Mouse (Mus musculus) heart, embryonic 13.5 days (tissue): ENCODE measurements at regions not wholly inside any gene's neighbourhood (a gene's known extent, or its start where the extent isn't known, plus 50 kb on each side); places are given as distances from the start of the nearest gene placed in this dataset.

Source experiments
- ATAC-seq: fragments of 200-750 bp; cut with Nextera tagmentation; 2 replicates; pipeline ENCODE4 v1.8.0; 2017; ENCODE audit warnings: moderate TSS enrichment; ENCODE audit not compliant: insufficient number of reproducible peaks, low FRiP score, low TSS enrichment; ENCODE audit errors: extremely low read depth
- H3K27ac ChIP-seq: fragments of 300-500 bp; sonication (generic); replicated peaks from 2 replicates; pipeline ENCODE4 v1.5.1; 2015; ENCODE audit warnings: moderate library complexity, mild to moderate bottlenecking, inconsistent platforms
- H3K27me3 ChIP-seq: fragments of 300-500 bp; sonication (generic); replicated peaks from 2 replicates; pipeline ENCODE4 v1.6.1; 2015; ENCODE audit warnings: mild to moderate bottlenecking, inconsistent platforms
- H3K36me3 ChIP-seq: fragments of 300-500 bp; sonication (generic); 2 replicates; pipeline ENCODE4 v1.6.1; 2015; ENCODE audit warnings: mild to moderate bottlenecking, inconsistent platforms
- H3K4me1 ChIP-seq: fragments of 300-500 bp; sonication (generic); 2 replicates; pipeline ENCODE4 v1.6.1; 2015; ENCODE audit warnings: inconsistent platforms
- H3K4me2 ChIP-seq: fragments of 300-500 bp; sonication (generic); 2 replicates; pipeline ENCODE4 v1.6.1; 2015; ENCODE audit warnings: inconsistent platforms, mild to moderate bottlenecking, moderate library complexity
- H3K4me3 ChIP-seq: fragments of 300-500 bp; sonication (generic); 2 replicates; pipeline ENCODE4 v1.5.1; 2015; ENCODE audit warnings: moderate library complexity, mild to moderate bottlenecking, inconsistent platforms
- H3K9ac ChIP-seq: fragments of 300-500 bp; sonication (generic); 2 replicates; pipeline ENCODE4 v1.6.1; 2015; ENCODE audit warnings: inconsistent platforms, mild to moderate bottlenecking, moderate library complexity
- H3K9me3 ChIP-seq: fragments of 300-500 bp; sonication (generic); 2 replicates; pipeline ENCODE4 v1.6.1; 2016; ENCODE audit warnings: inconsistent platforms
- WGBS: fragments of 180-500 bp; shearing (Covaris S2); methylation state at CpG from one replicate; pipeline ENCODE4 v1.1.7; 2015; ENCODE audit warnings: mixed read lengths; 5-methylcytosine and 5-hydroxymethylcytosine counted together

GRCm38 (mm10) chr19:56016548-56017346, 270.2 kb upstream of the Habp2 start:
- Histone ChIP-seq H3K4me2 (no peak overlapping the region), H3K36me3 (no peaks in the 10 kb centered on the region), H3K4me1 (peaks cover 7% of the 10 kb centered on the region; the same call in 1 of the 2 replicates), H3K27ac (no peak overlapping the region), H3K9me3 (no peaks in the 10 kb centered on the region), H3K27me3 (0 out of 2 replicates have a peak, but pooled peaks cover 19% of the 10 kb centered on the region), H3K4me3 (no peak overlapping the region), H3K9ac (no peak overlapping the region)
- ATAC-seq: no peak
- 78% methylated on average over 4 of the region's 4 CpGs for WGBS

DNA sequence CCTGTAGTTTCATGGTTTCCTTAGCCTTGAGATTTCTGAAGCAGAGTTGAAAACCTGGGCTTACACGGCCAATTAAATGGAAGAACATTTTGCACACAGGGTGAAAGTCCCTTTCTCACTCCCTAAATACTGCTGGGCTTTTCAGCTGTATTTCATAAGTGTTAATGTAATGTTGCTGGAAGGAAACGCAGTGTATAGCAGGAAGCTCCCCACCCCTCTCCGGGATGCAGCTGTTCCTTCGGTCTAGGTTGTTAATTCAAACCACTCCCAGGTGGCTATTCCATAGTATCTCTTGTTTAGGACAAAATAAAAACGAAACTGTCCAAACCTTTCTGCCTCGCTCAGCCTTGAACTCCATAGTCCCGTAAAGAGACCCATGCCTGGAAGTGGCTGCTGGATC, 269.4 kb upstream of the Habp2 start:
- Histone ChIP-seq H3K4me1 (peaks cover 13% of the 10 kb centered on the region; the same call in 1 of the 2 replicates), H3K36me3 (no peaks in the 10 kb centered on the region), H3K27me3 (0 out of 2 replicates have a peak, but pooled peaks cover 12% of the 10 kb centered on the region), H3K4me3 (no peak overlapping the region), H3K9me3 (no peaks in the 10 kb centered on the region), H3K27ac (no peak overlapping the region), H3K9ac (no peak overlapping the region), H3K4me2 (no peak overlapping the region)
- ATAC-seq: no peak
- 72% methylated on average over 7 of the region's 7 CpGs for WGBS

- H3K27me3 ChIP-seq: 0 out of 2 replicates have a peak, but pooled peaks cover 12% of the 10 kb centered on the region
- no peaks in the 10 kb centered on the region for H3K9me3 ChIP-seq
- no peaks in the 10 kb centered on the region for H3K36me3 ChIP-seq
- 60% methylated on average over 7 of the region's 7 CpGs for WGBS
- H3K4me1 ChIP-seq: peaks cover 13% of the 10 kb centered on the region; the same call in 1 of the 2 replicates
- H3K4me2 ChIP-seq: no peak overlapping the region
- H3K27ac ChIP-seq: no peak overlapping the region
- ATAC-seq: no peak
- H3K9ac ChIP-seq: no peak overlapping the region
- no peak overlapping the region for H3K4me3 ChIP-seq
Observed at GRCm38 (mm10) chr19:56019143-56019542, 267.8 kb upstream of the Habp2 start.

DNA sequence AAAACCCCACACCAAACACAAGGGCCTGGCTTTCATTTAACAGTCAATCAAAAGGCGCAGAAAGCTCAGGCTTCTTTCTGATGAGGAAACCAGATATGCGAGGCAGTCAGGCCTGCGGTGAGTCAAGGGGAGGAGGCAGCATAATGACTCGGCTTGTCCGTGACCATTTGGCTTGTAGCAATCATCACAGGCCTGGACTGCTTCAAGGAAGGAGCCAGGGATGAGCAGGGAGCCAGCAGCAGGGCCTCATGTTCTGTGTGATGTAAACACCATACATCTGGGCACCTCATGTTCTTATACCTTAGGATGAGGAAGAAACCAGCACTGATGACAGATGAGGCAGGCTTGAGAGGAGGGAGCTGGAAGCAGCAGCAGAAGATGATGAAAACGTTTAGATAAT, 264.6 kb upstream of the Habp2 start:
- no peak overlapping the region for H3K4me3 ChIP-seq
- H3K4me1 ChIP-seq: peaks cover 11% of the 10 kb centered on the region; the same call in 1 of the 2 replicates
- H3K27ac ChIP-seq: no peak overlapping the region
- H3K4me2 ChIP-seq: no peak overlapping the region
- 22% methylated on average over 6 of the region's 6 CpGs for WGBS
- ATAC-seq: no peak
- H3K36me3 ChIP-seq: no peaks in the 10 kb centered on the region
- 0 out of 2 replicates have a peak, but pooled peaks cover 8% of the 10 kb centered on the region for H3K27me3 ChIP-seq
- no peak overlapping the region for H3K9ac ChIP-seq
- peaks cover 7% of the 10 kb centered on the region for H3K9me3 ChIP-seq

- 77% methylated on average over 4 of the region's 4 CpGs for WGBS
- no peak overlapping the region for H3K9ac ChIP-seq
- peaks cover 15% of the 10 kb centered on the region for H3K4me1 ChIP-seq
- peaks cover 17% of the 10 kb centered on the region for H3K9me3 ChIP-seq
- H3K4me3 ChIP-seq: no peak overlapping the region
- H3K36me3 ChIP-seq: no peaks in the 10 kb centered on the region
- H3K27ac ChIP-seq: no peak overlapping the region
- no peak for ATAC-seq
- 0 out of 2 replicates have a peak, but pooled peaks cover 6% of the 10 kb centered on the region for H3K27me3 ChIP-seq
- H3K4me2 ChIP-seq: no peak overlapping the region
Observed at GRCm38 (mm10) chr19:56024599-56024998, 262.3 kb upstream of the Habp2 start.

GRCm38 (mm10) chr19:56029428-56030281, 257.3 kb upstream of the Habp2 start:
- Histone ChIP-seq H3K27me3 (no peaks in the 10 kb centered on the region), H3K4me2 (no peak overlapping the region), H3K9ac (peak overlapping the region; percentile 8; the same call in 1 of the 2 replicates), H3K4me3 (no peak overlapping the region), H3K4me1 (peaks cover 9% of the 10 kb centered on the region), H3K9me3 (peaks cover 17% of the 10 kb centered on the region), H3K27ac (peak overlapping the region; percentile 37; the same call in 1 of the 2 replicates), H3K36me3 (no peaks in the 10 kb centered on the region)
- no peak for ATAC-seq
- 38% methylated on average over 21 of the region's 21 CpGs for WGBS

DNA sequence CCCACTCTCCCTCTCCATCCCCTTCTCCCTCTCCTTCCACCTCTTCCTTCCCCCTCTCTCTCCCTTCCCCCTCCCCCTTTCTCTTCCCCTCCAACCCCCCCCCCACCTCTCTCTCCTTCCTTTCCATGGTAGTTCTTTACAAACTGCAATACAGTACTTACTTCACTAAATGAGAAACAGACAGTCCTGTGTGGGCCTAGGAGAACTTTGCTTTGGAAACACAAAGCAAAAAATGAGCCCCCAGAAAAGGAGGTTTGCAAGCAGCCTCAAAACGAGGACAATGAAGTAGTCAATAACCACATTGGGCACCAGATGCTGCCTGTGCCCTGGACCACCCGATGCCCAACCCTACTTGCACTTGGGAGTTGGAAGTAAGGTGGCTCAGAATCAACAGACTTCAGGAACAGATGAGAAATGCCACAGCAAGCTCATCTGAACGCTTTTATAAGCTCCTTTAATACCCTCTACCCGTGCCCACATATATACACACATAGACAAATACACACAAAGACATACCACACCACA, 256.5 kb upstream of the Habp2 start:
- H3K4me2 ChIP-seq: no peak overlapping the region
- no peak overlapping the region for H3K9ac ChIP-seq
- H3K9me3 ChIP-seq: peaks cover 17% of the 10 kb centered on the region
- H3K4me1 ChIP-seq: peaks cover 9% of the 10 kb centered on the region
- H3K4me3 ChIP-seq: no peak overlapping the region
- ATAC-seq: no peak
- no peak overlapping the region for H3K27ac ChIP-seq
- WGBS: 83% methylated on average over 4 of the region's 4 CpGs
- no peaks in the 10 kb centered on the region for H3K27me3 ChIP-seq
- no peaks in the 10 kb centered on the region for H3K36me3 ChIP-seq

DNA sequence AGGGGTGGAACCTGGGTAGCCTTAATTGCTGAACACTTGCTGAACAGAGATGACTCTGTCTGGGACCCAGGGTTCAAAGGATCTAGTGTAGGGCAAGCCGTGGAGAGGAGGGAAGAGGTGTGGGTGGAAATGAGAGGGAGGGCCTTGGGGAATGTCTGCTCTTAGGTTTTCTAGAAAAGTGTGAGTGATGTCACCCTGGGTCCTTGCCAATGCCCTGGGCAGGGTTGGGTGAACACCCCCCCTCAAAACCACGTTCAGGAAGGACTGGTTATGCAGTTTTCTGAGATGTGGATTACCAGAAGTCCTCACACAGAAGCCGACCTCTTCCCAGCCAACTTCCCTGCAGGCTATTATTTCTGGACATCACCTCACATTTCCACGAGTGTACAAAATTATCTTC, 252.4 kb upstream of the Habp2 start:
- Histone ChIP-seq H3K4me3 (no peak overlapping the region), H3K27ac (no peak overlapping the region), H3K27me3 (no peaks in the 10 kb centered on the region), H3K4me2 (no peak overlapping the region), H3K36me3 (no peaks in the 10 kb centered on the region), H3K9me3 (no peaks in the 10 kb centered on the region), H3K4me1 (peaks cover 5% of the 10 kb centered on the region), H3K9ac (no peak overlapping the region)
- no peak for ATAC-seq
- 51% methylated on average over 4 of the region's 4 CpGs for WGBS

DNA sequence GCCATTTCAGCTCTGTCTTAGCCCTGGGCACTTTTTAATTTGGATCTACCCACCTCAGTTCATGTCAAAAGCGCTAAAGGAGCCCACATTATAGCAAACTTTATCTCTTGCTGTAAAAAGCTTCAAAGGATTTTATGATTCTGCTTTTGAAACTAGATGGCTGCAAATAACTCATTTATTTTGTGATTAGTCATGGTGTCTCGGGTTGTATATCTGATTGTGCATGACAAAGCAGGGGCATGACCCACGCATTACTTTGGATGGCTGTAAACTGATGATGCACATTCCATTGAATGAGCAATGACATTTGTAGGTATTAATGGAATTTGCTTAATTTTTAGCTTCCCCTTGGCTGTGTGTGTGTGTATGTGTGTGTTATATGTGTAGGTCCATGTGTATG, 249.4 kb upstream of the Habp2 start:
- H3K4me3 ChIP-seq: no peak overlapping the region
- H3K4me2 ChIP-seq: no peak overlapping the region
- H3K9me3 ChIP-seq: no peaks in the 10 kb centered on the region
- H3K9ac ChIP-seq: no peak overlapping the region
- H3K27me3 ChIP-seq: no peaks in the 10 kb centered on the region
- 81% methylated on average over 3 of the region's 3 CpGs for WGBS
- no peaks in the 10 kb centered on the region for H3K36me3 ChIP-seq
- H3K27ac ChIP-seq: no peak overlapping the region
- H3K4me1 ChIP-seq: no peaks in the 10 kb centered on the region
- no peak for ATAC-seq

DNA sequence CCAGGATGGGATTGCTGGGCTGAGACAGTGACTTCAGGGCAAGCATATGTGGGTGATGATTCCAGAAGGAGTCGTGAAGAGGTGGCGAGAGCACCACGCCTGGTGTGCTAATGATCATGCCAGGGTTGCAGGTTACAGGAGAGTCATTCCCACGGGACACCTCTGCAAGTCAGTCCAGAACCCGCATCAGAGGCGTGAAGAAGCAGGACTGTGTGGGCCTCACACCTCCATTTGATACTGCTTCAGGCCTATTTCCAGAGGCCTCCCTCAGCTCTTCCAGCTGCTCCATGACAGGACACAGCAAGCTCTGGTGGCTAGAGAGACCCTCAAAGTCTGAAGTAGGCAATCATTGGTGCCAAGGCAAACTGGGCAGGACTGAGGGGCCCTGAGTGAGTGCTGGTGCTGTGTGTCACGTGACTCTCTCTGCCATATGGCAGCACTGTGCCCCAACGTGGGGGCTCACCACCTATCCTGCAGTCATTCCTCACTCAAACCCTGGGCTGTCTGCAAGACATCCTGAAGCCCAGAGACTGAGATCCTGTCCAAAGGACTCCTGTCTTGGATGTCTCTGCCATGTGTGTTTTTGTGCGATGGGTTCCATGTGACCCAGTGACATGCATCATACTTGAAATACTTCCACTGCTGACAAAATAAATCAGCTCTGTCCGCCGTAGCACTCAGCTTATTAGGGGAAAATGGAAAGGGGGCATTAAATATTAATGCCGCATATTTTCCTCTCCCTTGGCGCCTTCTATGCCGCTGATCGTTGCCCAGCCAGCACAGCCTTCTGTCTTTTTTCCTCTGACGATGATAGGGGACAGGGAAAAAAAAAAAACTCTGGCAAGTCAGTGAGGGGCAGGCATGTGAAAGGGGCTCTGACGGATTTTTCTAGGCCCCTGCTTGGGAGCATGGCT, 247.6 kb upstream of the Habp2 start:
- Histone ChIP-seq H3K9me3 (no peaks in the 10 kb centered on the region), H3K4me2 (no peak overlapping the region), H3K9ac (no peak overlapping the region), H3K36me3 (no peaks in the 10 kb centered on the region), H3K4me1 (no peaks in the 10 kb centered on the region), H3K27me3 (no peaks in the 10 kb centered on the region), H3K27ac (no peak overlapping the region), H3K4me3 (no peak overlapping the region)
- WGBS: 71% methylated on average over 17 of the region's 17 CpGs
- ATAC-seq: no peak
